Mouse (Mus musculus) neutrophil, adult 65 days (primary cell): ENCODE data around the gene Abcb7. TPM values are rescaled to one million over a fixed set of nuclear protein-coding genes. Genes with fewer than 3 reads are reported as not detected.

Source experiments
- total RNA-seq: library from RNA; stranded (reverse); gene quantifications from 2 replicates; pipeline ENCODE4 v1.2.4, GENCODE M21; 2023

Abcb7 gene
- 17.6 and 24.9 TPM in 2 replicates for total RNA-seq

GRCm38 (mm10) chrX:104413183-104413983, at the start of gene Abcb7:
TSS of gene Abcb7 (minus strand) at chrX:104413856.

Other genes starting within 250 kb of the Abcb7 start
- not detected in 2 replicates for gene Nexmif, start 212.7 kb downstream of the Abcb7 start, total RNA-seq
- 4.8 and 5.0 TPM in 2 replicates for gene Uprt, start 69.0 kb upstream of the Abcb7 start, total RNA-seq